Mouse (Mus musculus) liver, postnatal 0 days (tissue): ENCODE measurements at regions not wholly inside any gene's neighbourhood (a gene's known extent, or its start where the extent isn't known, plus 50 kb on each side); places are given as distances from the start of the nearest gene placed in this dataset.

Experiments used
- CTCF ChIP-seq: sonication (generic); IDR thresholded peaks from 2 replicates; pipeline ENCODE4 v1.5.1; 2016; ENCODE audit warnings: antibody characterized with exemption, low read depth
- EP300 ChIP-seq: IDR thresholded peaks from 2 replicates; pipeline ENCODE4 v1.6.1; 2016; ENCODE audit warnings: antibody characterized with exemption, low read depth, mild to moderate bottlenecking

DNA sequence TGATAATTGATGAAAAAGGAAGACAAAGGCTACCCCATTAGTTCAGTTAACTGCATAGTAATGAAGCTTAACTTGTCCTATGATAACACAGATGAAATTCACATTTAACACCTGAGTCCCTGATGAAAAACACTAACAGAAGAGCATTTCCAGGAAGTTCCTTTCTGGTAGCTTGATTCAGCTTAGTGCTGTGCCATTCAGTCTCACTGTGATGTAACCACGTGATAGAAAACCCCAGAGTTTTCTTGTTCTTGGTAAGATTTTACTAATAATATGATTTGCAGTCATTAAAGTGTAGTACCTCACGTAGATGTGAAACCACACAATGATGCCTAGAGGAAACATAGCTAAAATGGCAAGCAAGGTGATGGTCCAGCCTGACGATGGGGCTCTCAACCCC lies 767.4 kb upstream of the Cntn5 start:
- no peak for TF ChIP-seq EP300
- TF ChIP-seq CTCF: no peak
